Comparison of ENCODE assay signal across 7 mouse cellular contexts in genomic region chr2:131096101-131096795, GRCm38 (mm10). TPM values are rescaled to one million over a fixed set of nuclear protein-coding genes. Genes with fewer than 3 reads are reported as not detected.
DNase-seq lines count a peak whose midpoint lies in the region; ATAC-seq and TF ChIP-seq lines count a peak whose summit lies in the region.

No protein-coding gene starts in this region.

- H3K4me3 ChIP-seq in C2C12 (ENCODE audit: insufficient read depth, poor library complexity, severe bottlenecking) (no peak overlapping the region), ES-E14 (ENCODE audit: insufficient read depth in 1 of 2, low read depth in 1 of 2, low read length in 2 of 2, poor library complexity in 1 of 2, severe bottlenecking in 1 of 2) (peak overlapping the region; percentile 57 to 61)
- H3K4me3 ChIP-seq in embryonic facial prominence, embryonic 12.5 days = no peak overlapping the region
- no peak overlapping the region for H3K4me3 ChIP-seq in limb, embryonic 11.5 days (ENCODE audit: low read depth, low read length)
- H3K4me3 ChIP-seq in midbrain, embryonic 13.5 days (replicated peaks) = no peak overlapping the region

- no peaks in the 10 kb centered on the region for H3K79me3 ChIP-seq in C2C12 (ENCODE audit: low read depth)

- peak overlapping the region; percentile 52 for H3K9ac ChIP-seq in ES-E14 (ENCODE audit: insufficient read depth, low read depth, low read length, poor library complexity, severe bottlenecking)
- H3K9ac ChIP-seq in embryonic facial prominence, embryonic 12.5 days = no peak overlapping the region
- H3K9ac ChIP-seq in limb, embryonic 11.5 days (ENCODE audit: low read length) = peak overlapping the region; percentile 56
- H3K9ac ChIP-seq in midbrain, embryonic 13.5 days (replicated peaks) = 0 out of 2 replicates have a peak overlapping the region, but pooled peaks have one; percentile 28

- no peaks in the 10 kb centered on the region for H3K36me3 ChIP-seq in C2C12 (ENCODE audit: control insufficient read depth, insufficient read depth)
- H3K36me3 ChIP-seq in ES-E14 (ENCODE audit: control insufficient read depth, insufficient read depth, low read length, poor library complexity, severe bottlenecking) = no peaks in the 10 kb centered on the region
- no peaks in the 10 kb centered on the region for H3K36me3 ChIP-seq in embryonic facial prominence, embryonic 12.5 days
- H3K36me3 ChIP-seq in limb, embryonic 11.5 days (ENCODE audit: control insufficient read depth, insufficient read depth, low read length) = no peaks in the 10 kb centered on the region
- no peaks in the 10 kb centered on the region for H3K36me3 ChIP-seq in midbrain, embryonic 13.5 days

- peaks cover 8 to 10% of the 10 kb centered on the region in 2 experiments for H3K4me1 ChIP-seq in ES-E14 (ENCODE audit: control insufficient read depth in 2 of 2, insufficient read depth in 2 of 2, low read length in 2 of 2, poor library complexity in 1 of 2)
- H3K4me1 ChIP-seq in embryonic facial prominence, embryonic 12.5 days = peaks cover 8% of the 10 kb centered on the region
- 0 out of 2 replicates have a peak, but pooled peaks cover 5% of the 10 kb centered on the region for H3K4me1 ChIP-seq in limb, embryonic 11.5 days (ENCODE audit: control insufficient read depth, insufficient read depth, low read length)
- H3K4me1 ChIP-seq in midbrain, embryonic 13.5 days (replicated peaks) = no peaks in the 10 kb centered on the region

- DNase-seq in ES-E14 (ENCODE audit: low read depth, low spot score) = peak; percentile 75
- DNase-seq in heart, postnatal 25 days (ENCODE audit: low spot score) = peak; percentile 70
- DNase-seq in limb, embryonic 11.5 days (ENCODE audit: low spot score) = peak; percentile 73
- DNase-seq in cerebellum, postnatal 10 days = no peak

- peak overlapping the region; percentile 50 for H3ac ChIP-seq in C2C12 (ENCODE audit: control insufficient read depth, insufficient read length, low read depth)

- H3K4me2 ChIP-seq in embryonic facial prominence, embryonic 12.5 days (replicated peaks) = peak overlapping the region; percentile 23
- peak overlapping the region; percentile 32; the same call in 1 of the 2 replicates for H3K4me2 ChIP-seq in limb, embryonic 11.5 days (ENCODE audit: low read depth, severe bottlenecking)
- H3K4me2 ChIP-seq in midbrain, embryonic 13.5 days (replicated peaks) = no peak overlapping the region

- intact Hi-C loops in heart, postnatal 25 days (cut with DNase I) = loop anchor here (1.0 to 5.0 kb wide), 2 partner anchors 44 to 111 kb away; partner anchors contain the start of gene Ap5s1

- no peaks in the 10 kb centered on the region for H3K9me3 ChIP-seq in ES-E14 (ENCODE audit: control insufficient read depth, insufficient read depth, low read depth, low read length)
- H3K9me3 ChIP-seq in embryonic facial prominence, embryonic 12.5 days = no peaks in the 10 kb centered on the region
- no peaks in the 10 kb centered on the region for H3K9me3 ChIP-seq in limb, embryonic 11.5 days (ENCODE audit: control insufficient read depth, low read length)
- no peaks in the 10 kb centered on the region for H3K9me3 ChIP-seq in midbrain, embryonic 13.5 days

- 8% methylated on average over 9 of the region's 9 CpGs for WGBS in embryonic facial prominence, embryonic 12.5 days
- WGBS in limb, embryonic 11.5 days = 11% methylated on average over 9 of the region's 9 CpGs
- 19% methylated on average over 9 of the region's 9 CpGs for WGBS in midbrain, embryonic 13.5 days

- H3K27me3 ChIP-seq in C2C12 (ENCODE audit: control insufficient read depth, insufficient read depth, insufficient read length) = no peaks in the 10 kb centered on the region
- no peaks in the 10 kb centered on the region for H3K27me3 ChIP-seq in embryonic facial prominence, embryonic 12.5 days
- no peaks in the 10 kb centered on the region for H3K27me3 ChIP-seq in limb, embryonic 11.5 days (ENCODE audit: control insufficient read depth, insufficient read depth, low read length)
- no peaks in the 10 kb centered on the region for H3K27me3 ChIP-seq in midbrain, embryonic 13.5 days

- peak; percentile 78 for ATAC-seq in embryonic facial prominence, embryonic 12.5 days (ENCODE audit: insufficient number of reproducible peaks, insufficient read depth, low FRiP score, low TSS enrichment)
- ATAC-seq in limb, embryonic 11.5 days (ENCODE audit: insufficient number of reproducible peaks, low FRiP score, low TSS enrichment, low read depth) = peak; percentile 84
- ATAC-seq in midbrain, embryonic 13.5 days = no peak

- peak overlapping the region; percentile 95 for H3K27ac ChIP-seq in ES-E14 (ENCODE audit: insufficient read depth, low read depth, low read length, poor library complexity, severe bottlenecking)
- peak overlapping the region; percentile 70 for H3K27ac ChIP-seq in embryonic facial prominence, embryonic 12.5 days
- peak overlapping the region; percentile 62 for H3K27ac ChIP-seq in limb, embryonic 11.5 days (replicated peaks; ENCODE audit: low read depth, low read length)
- no peak overlapping the region for H3K27ac ChIP-seq in midbrain, embryonic 13.5 days

- in situ Hi-C loops in ES-E14 (cut with MboI; ENCODE audit: low sequenced_read_pairs in 2 of 2, unreplicated experiment in 2 of 2) = no loop called here

- no peak for TF ChIP-seq CTCF in C2C12 (IDR thresholded peaks at IDR 0.05; ENCODE audit: control insufficient read depth, insufficient read depth, insufficient read length)

- no peaks in the 10 kb centered on the region for H3K79me2 ChIP-seq in C2C12 (ENCODE audit: control insufficient read depth, insufficient read depth)

TF ChIP-seq in C2C12, 6 proteins besides CTCF, POLR2A, EP300 and RAD21:
- peak; percentile 45 for TF ChIP-seq MYOD1 (IDR thresholded peaks at IDR 0.05; ENCODE audit: control insufficient read depth, insufficient read length, low read depth)
- peak; percentile 11 for TF ChIP-seq FOSL1 (IDR thresholded peaks at IDR 0.05; ENCODE audit: insufficient read depth, low read length, poor library complexity, severe bottlenecking)
- peak; percentile 7 for TF ChIP-seq USF1 (IDR thresholded peaks at IDR 0.05; ENCODE audit: low read depth)
- no peak for TF ChIP-seq MYOG (IDR thresholded peaks at IDR 0.05; ENCODE audit: control insufficient read depth, extremely low read depth, insufficient read length)
- no peak for TF ChIP-seq CEBPB (IDR thresholded peaks at IDR 0.05; ENCODE audit: low read depth)
- peak; percentile 68 for TF ChIP-seq MAX (IDR thresholded peaks at IDR 0.05)
TF ChIP-seq in C2C12: peak in this region for 4.

TF ChIP-seq in ES-E14, 5 proteins besides CTCF, POLR2A, EP300 and RAD21:
- TF ChIP-seq HCFC1 (IDR thresholded peaks at IDR 0.05; ENCODE audit: borderline replicate concordance, insufficient read depth, low read length) (no peak), MAFK (IDR thresholded peaks at IDR 0.05; ENCODE audit: insufficient read depth, low read depth, low read length) (peak; percentile 61; the same call in 1 of the 2 replicates), ZNF384 (IDR thresholded peaks at IDR 0.05; ENCODE audit: low read depth, low read length) (no peak)

RNA-seq across cellular contexts. Expression of gene Siglec1, which starts 9.7 kb away (rescaled TPM):
- 0.01 TPM for polyA plus RNA-seq in C2C12 (2012; fragmentation: generic; extraction: Trizol)
- 0.26 and 0.27 TPM in 2 replicates for total RNA-seq in ES-E14 (2012; rRNA removed)
- 0.08 and 0.11 TPM in 2 replicates for polyA plus RNA-seq in embryonic facial prominence, embryonic 12.5 days (2016; fragmentation: Nextera tagmentation; extraction: Ambion mirVana)
- total RNA-seq in heart, postnatal 25 days (2021) = 1 to 10 TPM; 1.6 to 2.2 TPM
- 0.03 and 0.07 TPM in 2 replicates for polyA plus RNA-seq in limb, embryonic 11.5 days (2014; fragmentation: Nextera tagmentation; extraction: Ambion mirVana)
- polyA plus RNA-seq in midbrain, embryonic 13.5 days (2015; fragmentation: Nextera tagmentation; extraction: Ambion mirVana) = 0.06 and 0.17 TPM in 2 replicates

RNA-seq across cellular contexts. Expression of gene Hspa12b, which starts 30.8 kb away (rescaled TPM):
- 6.0 TPM for polyA plus RNA-seq in C2C12 (2012; fragmentation: generic; extraction: Trizol)
- 1.5 and 1.7 TPM in 2 replicates for total RNA-seq in ES-E14 (2012; rRNA removed)
- 15.9 and 17.7 TPM in 2 replicates for polyA plus RNA-seq in embryonic facial prominence, embryonic 12.5 days (2016; fragmentation: Nextera tagmentation; extraction: Ambion mirVana)
- 10 to 100 TPM; 32.5 to 43.1 TPM for total RNA-seq in heart, postnatal 25 days (2021)
- polyA plus RNA-seq in limb, embryonic 11.5 days (2014; fragmentation: Nextera tagmentation; extraction: Ambion mirVana) = 9.6 and 12.7 TPM in 2 replicates
- polyA plus RNA-seq in midbrain, embryonic 13.5 days (2015; fragmentation: Nextera tagmentation; extraction: Ambion mirVana) = 3.1 and 4.0 TPM in 2 replicates

RNA-seq across cellular contexts. Expression of gene Adam33, which starts 32.6 kb away (rescaled TPM):
- polyA plus RNA-seq in C2C12 (2012; fragmentation: generic; extraction: Trizol) = not detected
- total RNA-seq in ES-E14 (2012; rRNA removed) = 0.40 and 0.69 TPM in 2 replicates
- polyA plus RNA-seq in embryonic facial prominence, embryonic 12.5 days (2016; fragmentation: Nextera tagmentation; extraction: Ambion mirVana) = 7.4 and 7.5 TPM in 2 replicates
- 1 to 10 TPM in 1 of 2 experiments, under 1 TPM in 1; 0.99 to 2.3 TPM for total RNA-seq in heart, postnatal 25 days (2021)
- 0.47 and 0.72 TPM in 2 replicates for polyA plus RNA-seq in limb, embryonic 11.5 days (2014; fragmentation: Nextera tagmentation; extraction: Ambion mirVana)
- polyA plus RNA-seq in midbrain, embryonic 13.5 days (2015; fragmentation: Nextera tagmentation; extraction: Ambion mirVana) = 0.38 and 0.81 TPM in 2 replicates

RNA-seq across cellular contexts. Expression of gene Gm11037, which starts 37.0 kb away (rescaled TPM):
- not detected for polyA plus RNA-seq in C2C12 (2012; fragmentation: generic; extraction: Trizol)
- not detected in 2 replicates for total RNA-seq in ES-E14 (2012; rRNA removed)
- not detected in 2 replicates for polyA plus RNA-seq in embryonic facial prominence, embryonic 12.5 days (2016; fragmentation: Nextera tagmentation; extraction: Ambion mirVana)
- total RNA-seq in heart, postnatal 25 days (2021) = not detected
- polyA plus RNA-seq in limb, embryonic 11.5 days (2014; fragmentation: Nextera tagmentation; extraction: Ambion mirVana) = not detected in 2 replicates
- polyA plus RNA-seq in midbrain, embryonic 13.5 days (2015; fragmentation: Nextera tagmentation; extraction: Ambion mirVana) = not detected in 2 replicates

RNA-seq across cellular contexts. Expression of gene Gfra4, which starts 53.4 kb away (rescaled TPM):
- 0.33 TPM for polyA plus RNA-seq in C2C12 (2012; fragmentation: generic; extraction: Trizol)
- total RNA-seq in ES-E14 (2012; rRNA removed) = 1.6 TPM in 2 replicates
- 25.0 and 26.5 TPM in 2 replicates for polyA plus RNA-seq in embryonic facial prominence, embryonic 12.5 days (2016; fragmentation: Nextera tagmentation; extraction: Ambion mirVana)
- 1 to 10 TPM; 6.6 to 7.0 TPM for total RNA-seq in heart, postnatal 25 days (2021)
- 10.3 and 10.9 TPM in 2 replicates for polyA plus RNA-seq in limb, embryonic 11.5 days (2014; fragmentation: Nextera tagmentation; extraction: Ambion mirVana)
- polyA plus RNA-seq in midbrain, embryonic 13.5 days (2015; fragmentation: Nextera tagmentation; extraction: Ambion mirVana) = 14.1 and 15.2 TPM in 2 replicates

Comparison
In these comparisons a context has a peak if more than half of its experiments do, and no peak if none do; other contexts are left out.
1. H3K4me3 ChIP-seq: peak in ES-E14 (2 of 2); none in C2C12 (single experiment), embryonic facial prominence, embryonic 12.5 days (single experiment), limb, embryonic 11.5 days (single experiment) and midbrain, embryonic 13.5 days (single experiment).
2. DNase-seq: peak in ES-E14 (single experiment), heart, postnatal 25 days (single experiment) and limb, embryonic 11.5 days (single experiment); none in cerebellum, postnatal 10 days (0 of 2).